Mouse (Mus musculus) heart, adult 2 months (tissue): Measurements from ENCODE around the gene Twistnb. TPM values are rescaled to one million over a fixed set of nuclear protein-coding genes. Genes with fewer than 3 reads are reported as not detected.
A peak's percentile ranks its signal among the peaks of the same experiment; 100 is the strongest.

ENCODE experiments used
- DNase-seq, 2 experiments: peaks; one replicate each; pipeline ENCODE4 v3.0.0; 2021
- H3K27ac ChIP-seq: fragments of 200-600 bp; 2 replicates; pipeline ENCODE4 v1.8.1; 2022
- H3K27me3 ChIP-seq: fragments of 200-500 bp; 2 replicates; pipeline ENCODE4 v1.6.1; 2012; ENCODE audit warnings: mild to moderate bottlenecking, low read length, inconsistent platforms, mixed read lengths; ENCODE audit not compliant: control insufficient read depth, insufficient read depth
- H3K36me3 ChIP-seq: fragments of 200-500 bp; 2 replicates; pipeline ENCODE4 v1.6.1; 2012; ENCODE audit warnings: low read length, inconsistent platforms; ENCODE audit not compliant: control insufficient read depth, insufficient read depth
- H3K4me1 ChIP-seq: fragments of 200-500 bp; 2 replicates; pipeline ENCODE4 v1.6.1; 2011; ENCODE audit warnings: low read length; ENCODE audit not compliant: control insufficient read depth, insufficient read depth
- H3K4me3 ChIP-seq: fragments of 200-600 bp; 2 replicates; pipeline ENCODE4 v1.8.1; 2022
- H3K79me2 ChIP-seq: fragments of 200-500 bp; replicated peaks from 2 replicates; pipeline ENCODE4 v1.6.1; 2012; ENCODE audit warnings: mild to moderate bottlenecking, inconsistent platforms, low read length, moderate library complexity, mixed read lengths; ENCODE audit not compliant: control insufficient read depth, insufficient read depth
- H3K9ac ChIP-seq: fragments of 200-500 bp; 2 replicates; pipeline ENCODE4 v1.6.1; 2012; ENCODE audit warnings: low read depth, mild to moderate bottlenecking, control low read depth, inconsistent platforms, low read length, mixed read lengths
- CTCF ChIP-seq: fragments of 200-600 bp; IDR thresholded peaks from 2 replicates; pipeline ENCODE4 v1.8.1; 2022; ENCODE audit warnings: antibody characterized with exemption, mild to moderate bottlenecking, moderate library complexity
- EP300 ChIP-seq: fragments of 200-500 bp; IDR thresholded peaks from 2 replicates; pipeline ENCODE4 v1.6.1; 2011; ENCODE audit warnings: low read depth, low read length, control low read depth; ENCODE audit not compliant: insufficient read depth
- POLR2A ChIP-seq: fragments of 200-500 bp; IDR thresholded peaks from 2 replicates; pipeline ENCODE4 v1.6.1; 2011; ENCODE audit warnings: mild to moderate bottlenecking, low read depth, low read length, control low read depth; ENCODE audit not compliant: insufficient read depth
- WGBS: fragments of 180-500 bp; shearing (Covaris S2); methylation state at CpG from one replicate; pipeline ENCODE4 v1.1.7; 2018; 5-methylcytosine and 5-hydroxymethylcytosine counted together
- intact Hi-C: fragments of 180-260 bp; cut with DNase I; formaldehyde crosslinking; loops from one replicate; pipeline ENCODE4 v1.15.1; 2025
- polyA plus RNA-seq: library from polyadenylated mRNA; depleted of rRNA; stranded (reverse); fragments of >200 nt; gene quantifications from 2 replicates; pipeline ENCODE4 v1.2.3, GENCODE M21; 2012
- total RNA-seq, 2 experiments: library from RNA; stranded (reverse); gene quantifications; 2 replicates each; pipeline ENCODE4 v1.2.3; 2021

The Twistnb gene
- total and polyA plus RNA-seq, 3 experiments = 7.0 to 9.8 (median 8.1) TPM

DNA sequence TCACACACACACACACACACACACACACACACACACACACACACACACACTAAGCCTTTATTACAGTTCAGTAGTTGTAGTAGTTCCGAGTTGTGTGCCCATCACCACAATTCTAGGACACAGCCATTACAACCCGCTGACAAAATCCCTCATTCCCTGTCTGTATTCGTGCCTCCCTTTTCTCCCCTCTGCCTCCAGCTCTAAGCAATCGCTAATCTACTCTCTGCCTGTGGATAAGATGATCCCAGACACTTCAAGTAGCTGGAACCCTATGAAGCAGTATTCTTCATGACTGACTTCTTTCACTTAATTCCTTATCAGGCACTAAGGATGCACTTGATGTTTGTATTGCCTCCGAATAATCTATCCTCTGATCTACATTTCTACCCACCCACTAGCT is 24.4 kb upstream of the Twistnb start:
- no peak overlapping the region for H3K9ac ChIP-seq
- intact Hi-C loops = no loop called here
- WGBS = 50% methylated on average over 5 of the region's 5 CpGs
- no peaks in the 10 kb centered on the region for H3K79me2 ChIP-seq
- H3K4me3 ChIP-seq = no peak overlapping the region
- TF ChIP-seq CTCF (no peak), POLR2A (no peak), EP300 (no peak)
- H3K4me1 ChIP-seq = no peaks in the 10 kb centered on the region
- H3K27me3 ChIP-seq = no peaks in the 10 kb centered on the region
- no peak overlapping the region for H3K27ac ChIP-seq
- H3K36me3 ChIP-seq = no peaks in the 10 kb centered on the region
- no peak for DNase-seq

DNA sequence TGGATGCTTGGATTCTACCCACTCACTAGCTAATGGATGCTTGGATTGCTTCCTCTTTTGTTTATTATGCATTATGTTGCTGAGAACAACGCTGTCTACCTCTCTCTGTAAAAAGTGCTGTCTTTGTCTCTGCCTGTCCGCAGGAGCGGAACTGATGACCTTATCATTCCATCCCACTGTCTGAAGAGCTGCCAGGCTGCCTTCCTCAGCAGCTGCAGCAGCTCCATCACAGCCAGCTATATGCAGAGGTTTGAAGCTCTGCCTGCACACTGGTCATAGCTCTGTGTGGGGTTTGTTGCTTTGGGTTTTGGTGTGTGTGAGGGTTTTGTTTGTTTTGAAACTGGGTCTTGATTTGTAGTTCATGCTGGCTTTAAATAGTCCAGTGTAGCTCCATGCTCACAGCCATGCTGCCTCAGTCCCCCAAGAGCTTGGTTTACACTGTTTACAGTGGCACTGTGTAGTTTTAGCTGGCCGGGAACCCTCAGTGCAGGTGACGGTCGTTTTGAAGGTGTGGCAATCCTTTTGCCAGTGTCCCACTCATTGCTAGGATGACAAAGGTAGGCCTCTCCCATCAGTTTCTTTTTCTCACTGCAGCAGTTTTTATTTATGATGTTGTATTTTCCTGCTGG is 23.9 kb upstream of the Twistnb start:
- H3K36me3 ChIP-seq = no peaks in the 10 kb centered on the region
- intact Hi-C loops = no loop called here
- no peak for DNase-seq
- whole genome bisulfite sequencing = 37% methylated on average over 6 of the region's 6 CpGs
- H3K4me1 ChIP-seq = no peaks in the 10 kb centered on the region
- no peak overlapping the region for H3K4me3 ChIP-seq
- no peak overlapping the region for H3K9ac ChIP-seq
- no peak for TF ChIP-seq POLR2A
- no peak for TF ChIP-seq EP300
- no peak for TF ChIP-seq CTCF
- no peaks in the 10 kb centered on the region for H3K79me2 ChIP-seq
- no peak overlapping the region for H3K27ac ChIP-seq
- H3K27me3 ChIP-seq = no peaks in the 10 kb centered on the region

DNA sequence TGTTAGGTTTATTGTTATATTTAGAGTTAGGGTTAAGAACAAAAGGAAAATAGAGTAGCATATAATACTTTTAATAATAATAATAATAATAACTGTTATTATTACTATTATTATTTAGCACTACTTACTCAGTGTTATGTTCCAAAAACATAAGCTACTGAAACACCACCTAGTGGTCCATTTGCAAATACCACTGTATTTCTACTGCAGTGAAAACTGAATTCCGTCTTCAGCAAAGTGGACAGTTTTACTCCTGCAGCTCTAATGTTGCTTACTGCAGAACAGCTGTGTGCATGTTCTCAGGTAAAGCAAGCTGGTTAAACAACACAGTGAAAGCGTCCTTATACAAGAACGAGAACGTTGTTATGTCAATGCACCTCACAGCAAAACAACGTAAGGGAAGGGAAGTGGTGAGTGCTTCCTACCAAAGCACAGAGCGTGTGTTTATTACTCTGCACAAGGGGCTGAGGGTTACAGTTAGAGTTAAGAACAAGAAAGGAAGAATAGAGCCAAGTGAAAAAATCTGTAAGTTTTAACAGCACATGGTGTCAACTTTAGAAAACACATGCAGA is 17.8 kb upstream of the Twistnb start:
- H3K27me3 ChIP-seq = no peaks in the 10 kb centered on the region
- TF ChIP-seq CTCF (peak; percentile 62), POLR2A (no peak)
- WGBS = 46% methylated on average over 6 of the region's 6 CpGs
- no peak overlapping the region for H3K27ac ChIP-seq
- H3K4me3 ChIP-seq = no peak overlapping the region
- no peaks in the 10 kb centered on the region for H3K79me2 ChIP-seq
- intact Hi-C loops = no loop called here
- H3K4me1 ChIP-seq = no peaks in the 10 kb centered on the region
- DNase-seq = no peak
- no peaks in the 10 kb centered on the region for H3K36me3 ChIP-seq
- H3K9ac ChIP-seq = no peak overlapping the region

GRCm38 (mm10) chr12:33424329-33424728 is 5.1 kb upstream of the Twistnb start:
- H3K27ac ChIP-seq = no peak overlapping the region
- H3K9ac ChIP-seq = no peak overlapping the region
- peak; percentile 65 for TF ChIP-seq CTCF
- no peak for TF ChIP-seq EP300
- no peak for TF ChIP-seq POLR2A
- H3K27me3 ChIP-seq = no peaks in the 10 kb centered on the region
- intact Hi-C loops = loop anchor here (1.0 kb wide), 1 partner anchor 35 kb away; no protein-coding TSS in a partner anchor
- no peaks in the 10 kb centered on the region for H3K79me2 ChIP-seq
- WGBS = 27% methylated on average over 3 of the region's 3 CpGs
- DNase-seq = no peak
- H3K4me3 ChIP-seq = no peak overlapping the region
- no peaks in the 10 kb centered on the region for H3K36me3 ChIP-seq
- H3K4me1 ChIP-seq = no peaks in the 10 kb centered on the region

DNA sequence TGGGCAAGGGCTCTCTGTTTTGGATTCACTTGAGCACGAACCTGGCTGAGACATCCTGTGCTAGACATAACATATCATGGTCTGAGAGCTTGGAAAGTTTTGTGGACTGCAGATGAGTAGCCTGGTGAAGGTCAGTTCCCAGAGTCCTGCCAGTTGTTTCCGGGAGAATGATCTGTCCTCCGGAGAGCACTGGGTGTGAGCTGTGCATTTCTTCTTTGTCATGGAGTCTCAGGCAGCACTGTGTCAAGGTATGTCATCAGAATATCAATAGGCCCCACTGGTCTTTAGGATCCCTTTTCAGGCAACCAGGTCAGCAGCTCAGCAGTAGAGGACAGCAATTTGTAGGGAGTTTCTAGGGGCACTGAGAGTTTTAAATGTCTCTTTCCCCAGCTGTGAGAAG is 2.1 kb upstream of the Twistnb start:
- WGBS = 26% methylated on average over 3 of the region's 3 CpGs

GRCm38 (mm10) chr12:33427726-33428125 is 1.7 kb upstream of the Twistnb start:
- Histone ChIP-seq H3K36me3 (peaks cover 2% of the 10 kb centered on the region; the same call in 1 of the 2 replicates), H3K9ac (no peak overlapping the region), H3K4me1 (no peaks in the 10 kb centered on the region; the same call in 1 of the 2 replicates), H3K27me3 (no peaks in the 10 kb centered on the region), H3K79me2 (no peaks in the 10 kb centered on the region; the same call in 1 of the 2 replicates), H3K4me3 (no peak overlapping the region), H3K27ac (no peak overlapping the region)
- 73% methylated on average over 2 of the region's 2 CpGs for WGBS
- TF ChIP-seq CTCF (no peak), EP300 (no peak), POLR2A (no peak)
- DNase-seq = no peak
- intact Hi-C loops = loop anchor here (5.0 kb wide), 1 partner anchor 400 kb away; no protein-coding TSS in a partner anchor

More for the DNA sequence above, 2.1 kb upstream of the Twistnb start:
- intact Hi-C loops = loop anchor here (5.0 kb wide), 1 partner anchor 400 kb away; no protein-coding TSS in a partner anchor
- Histone ChIP-seq H3K9ac (no peak overlapping the region), H3K27ac (no peak overlapping the region), H3K36me3 (peaks cover 2% of the 10 kb centered on the region; the same call in 1 of the 2 replicates), H3K27me3 (no peaks in the 10 kb centered on the region), H3K4me3 (no peak overlapping the region), H3K4me1 (no peaks in the 10 kb centered on the region; the same call in 1 of the 2 replicates), H3K79me2 (no peaks in the 10 kb centered on the region; the same call in 1 of the 2 replicates)
- TF ChIP-seq EP300 (no peak), POLR2A (no peak), CTCF (no peak)
- DNase-seq = no peak
